Mouse (Mus musculus) Patski (cell line): ENCODE data around the gene Rps6kc1. TPM values are rescaled to one million over a fixed set of nuclear protein-coding genes. Genes with fewer than 3 reads are reported as not detected.

Experiments
- ATAC-seq: fragments of 100-300 bp; one replicate; pipeline ENCODE4 v1.8.0; 2021
- CTCF ChIA-PET: fragments of 350-600 bp; sonication (Branson Sonifier 250); formaldehyde crosslinking; loops from one replicate; lab custom pipeline; 2022; ENCODE audit warnings: inconsistent platforms; lab: Charles Lee
- POLR2A ChIA-PET: fragments of 350-600 bp; sonication (Branson Sonifier 250); formaldehyde crosslinking; loops from one replicate; lab custom pipeline; 2022; ENCODE audit warnings: antibody characterized with exemption, inconsistent platforms; lab: Charles Lee
- DNase-seq: peaks from one replicate; pipeline ENCODE4 v3.0.0-alpha.2; 2011; ENCODE audit warnings: low read depth, low spot score
- H3K27me3 ChIP-seq: fragments of 371-371 bp; one replicate; pipeline ENCODE4 v1.5.1; 2021
- CTCF ChIP-seq: fragments of 100-300 bp; IDR thresholded peaks from one replicate; pipeline ENCODE4 v1.5.1; 2021
- in situ Hi-C: fragments of 300-500 bp; cut with MboI; formaldehyde crosslinking; loops from 3 replicates; pipeline ENCODE4 v1.11.1; 2018; ENCODE audit warnings: low pct_unique_long_range_greater_than_20kb, mixed read lengths
- polyA plus RNA-seq: library from polyadenylated mRNA; unstranded; gene quantifications from one replicate; pipeline ENCODE4 v1.2.3, GENCODE M21; 2021

The Rps6kc1 gene
- polyA plus RNA-seq, 1 experiment from 2014 or later, result 16.5 TPM

DNA sequence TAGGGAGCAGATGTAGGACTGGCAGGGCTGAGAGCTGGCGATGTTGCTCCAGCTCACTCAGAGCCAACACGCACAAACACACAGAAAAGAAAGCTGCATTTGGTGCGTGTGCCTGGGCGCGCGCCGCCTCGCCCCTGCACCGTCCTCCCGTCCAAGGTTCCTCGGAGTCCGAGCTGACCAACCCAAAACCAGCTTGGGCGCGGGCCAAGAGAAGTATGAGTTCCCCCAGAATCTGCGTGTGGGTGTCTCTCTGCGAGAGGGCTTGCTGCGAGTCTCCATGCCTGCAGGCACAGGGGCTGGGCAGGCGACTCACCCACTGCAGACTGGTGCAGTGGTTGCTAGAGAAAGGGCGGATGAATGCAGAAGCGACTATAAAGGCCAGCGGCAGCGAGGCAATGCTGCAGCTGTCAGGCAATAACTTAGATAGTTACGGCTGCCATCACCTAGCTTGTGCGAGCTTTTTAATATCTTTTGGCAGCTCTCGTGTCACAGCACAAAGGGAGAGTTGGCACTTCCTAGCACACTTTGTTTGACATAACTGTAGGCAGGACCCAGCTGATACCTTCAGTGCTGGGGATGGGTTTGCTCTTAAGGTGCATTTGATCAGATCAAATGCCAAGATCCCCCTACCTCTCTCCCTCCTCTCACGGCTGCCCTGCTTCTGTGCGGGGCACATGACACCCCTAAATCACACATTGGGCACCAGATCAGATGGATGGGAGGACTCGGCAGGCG is 220.9 kb downstream of the Rps6kc1 start:
- DNase-seq (no peak), ATAC-seq (no peak)
- ChIA-PET POLR2A (no interaction called here), CTCF (no interaction called here)
- peaks cover 30% of the 10 kb centered on the region for H3K27me3 ChIP-seq
- TF ChIP-seq CTCF, result no peak
- in situ Hi-C loops, result no loop called here

DNA sequence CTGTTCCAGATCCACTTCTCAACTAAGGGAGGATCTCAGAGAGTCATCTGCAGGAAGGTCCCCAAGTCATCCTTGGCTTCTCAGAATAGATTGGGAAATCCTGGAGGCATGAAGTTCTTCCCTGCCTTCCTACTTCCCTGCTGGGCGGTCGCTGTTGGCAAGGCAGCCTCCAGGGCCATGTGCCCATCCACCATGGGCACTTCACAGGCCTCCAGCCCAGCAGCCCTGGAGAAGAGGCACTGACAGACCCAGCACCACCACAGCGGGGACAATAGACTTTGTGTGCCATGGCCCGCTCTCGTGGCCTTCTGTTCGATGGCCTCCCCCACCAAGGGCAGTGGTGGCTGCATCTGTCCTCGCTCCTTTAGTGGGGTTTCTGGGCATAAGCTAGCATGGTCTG is 228.5 kb downstream of the Rps6kc1 start:
- CTCF ChIA-PET, result no interaction called here
- ATAC-seq (no peak), DNase-seq (no peak)
- no peak for TF ChIP-seq CTCF
- POLR2A ChIA-PET, result no interaction called here
- in situ Hi-C loops, result no loop called here
- peaks cover 30% of the 10 kb centered on the region for H3K27me3 ChIP-seq

DNA sequence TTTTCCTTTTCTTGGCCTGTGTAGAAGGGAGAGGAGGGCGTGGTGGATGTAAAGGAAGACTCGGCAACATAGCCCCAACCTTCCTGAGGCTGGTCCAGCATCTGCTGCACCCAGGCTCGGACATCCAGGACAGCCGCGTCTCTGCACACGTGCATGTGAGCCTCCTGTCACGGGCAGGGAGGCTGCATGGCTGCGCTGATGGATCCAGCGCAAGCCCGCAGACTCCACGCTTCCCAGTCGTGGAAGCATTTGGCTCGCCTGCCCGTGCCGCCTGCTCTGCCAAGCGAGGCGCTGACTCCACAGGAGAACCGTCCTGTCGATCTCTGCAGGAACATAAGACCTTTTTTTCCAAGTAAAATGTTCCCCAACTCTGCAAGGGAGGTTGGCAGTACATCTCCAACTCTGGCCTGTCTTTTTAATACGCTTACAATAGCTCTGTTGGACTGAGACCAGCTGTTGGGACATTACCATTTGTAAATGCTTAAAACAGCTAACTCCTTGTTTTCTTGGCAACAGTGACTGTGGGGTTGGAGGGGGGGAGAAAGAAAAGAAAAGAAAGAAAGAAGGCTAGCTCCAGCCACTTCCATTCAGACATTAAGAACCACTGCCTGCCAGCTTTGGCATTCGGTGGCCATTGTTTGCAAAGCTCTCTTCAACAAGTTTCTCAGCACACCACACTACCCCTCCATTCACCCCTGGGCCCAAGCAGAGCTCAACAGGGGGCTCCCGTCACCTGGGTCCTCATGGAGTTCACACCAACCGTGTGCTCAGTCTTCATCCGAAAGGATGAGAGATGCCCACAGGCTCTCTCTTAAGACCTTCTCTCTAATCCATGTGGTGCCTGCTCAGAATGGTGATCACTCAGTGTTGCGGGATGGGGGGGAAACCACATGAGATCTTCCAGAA is 229.3 kb downstream of the Rps6kc1 start:
- POLR2A ChIA-PET, result no interaction called here
- in situ Hi-C loops, result no loop called here

DNA sequence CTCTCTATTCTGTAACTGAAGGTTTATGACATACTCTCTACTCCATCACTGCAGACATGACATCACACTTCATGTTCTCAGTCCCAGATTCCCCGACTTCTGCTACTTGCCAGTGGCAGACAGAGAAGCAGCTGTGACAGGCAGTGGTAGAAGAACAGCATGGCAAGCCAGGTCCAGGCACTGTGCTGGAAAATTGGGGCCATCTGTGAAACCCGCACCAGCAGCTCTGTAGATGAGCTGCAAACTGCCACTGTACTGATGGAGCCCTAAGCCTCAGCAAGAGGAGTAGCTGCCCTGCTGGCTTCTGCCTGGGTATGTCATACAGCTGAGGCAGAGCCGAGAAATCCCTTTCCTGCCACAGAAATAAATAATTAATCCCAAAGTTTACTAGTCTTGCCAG is 236.1 kb downstream of the Rps6kc1 start:
- no peak for DNase-seq
- ATAC-seq, result no peak
- peaks cover 8% of the 10 kb centered on the region for H3K27me3 ChIP-seq
- CTCF ChIA-PET, result no interaction called here
- no peak for TF ChIP-seq CTCF
- in situ Hi-C loops, result no loop called here
- POLR2A ChIA-PET, result no interaction called here

More for the DNA sequence above, 229.3 kb downstream of the Rps6kc1 start:
- CTCF ChIA-PET, result no interaction called here
- no peak for TF ChIP-seq CTCF
- ATAC-seq, result no peak
- peaks cover 34% of the 10 kb centered on the region for H3K27me3 ChIP-seq
- DNase-seq, result no peak

DNA sequence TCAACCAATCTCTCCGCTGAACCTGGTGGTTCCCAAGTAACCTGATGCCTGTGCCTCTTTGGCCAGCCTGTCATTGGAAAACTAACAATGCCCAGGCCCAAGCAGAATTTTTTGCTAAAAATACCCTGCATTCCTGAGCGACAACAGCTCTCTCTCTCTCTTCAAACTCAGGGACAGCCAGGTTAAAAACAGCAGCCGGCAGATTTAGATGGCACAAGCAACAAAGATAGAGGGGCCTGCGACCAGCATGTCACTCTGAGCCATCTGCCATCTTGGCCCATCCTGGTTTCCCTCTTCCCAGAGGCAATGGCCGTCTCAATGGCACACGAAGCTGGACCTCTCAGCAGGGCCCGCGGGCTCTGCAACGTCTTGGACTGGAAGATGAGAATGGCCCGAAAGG is 242.5 kb downstream of the Rps6kc1 start:
- H3K27me3 ChIP-seq, result peaks cover 21% of the 10 kb centered on the region
- TF ChIP-seq CTCF, result no peak
- ChIA-PET CTCF (no interaction called here), POLR2A (no interaction called here)
- ATAC-seq, result no peak
- in situ Hi-C loops, result no loop called here
- DNase-seq, result no peak

DNA sequence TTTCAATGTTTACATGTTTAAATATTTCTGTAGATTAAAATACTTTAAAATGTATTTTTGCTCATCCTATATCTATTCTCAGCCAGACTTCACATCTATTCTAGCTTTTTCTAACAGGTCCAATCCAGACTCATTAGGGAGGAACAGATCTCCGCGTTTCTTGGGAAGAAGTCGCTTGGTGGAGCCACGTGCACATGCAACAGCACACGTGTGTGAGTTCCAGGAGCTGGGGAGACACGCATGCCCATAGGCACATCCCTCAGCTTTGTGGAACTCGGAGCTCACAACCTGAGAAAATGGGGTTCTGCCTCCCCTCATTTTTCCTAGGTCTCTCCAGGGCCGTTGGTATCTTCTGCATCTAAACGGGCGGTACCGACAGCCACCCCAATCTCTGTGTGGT is 243.7 kb downstream of the Rps6kc1 start:
- POLR2A ChIA-PET, result no interaction called here
- peaks cover 22% of the 10 kb centered on the region for H3K27me3 ChIP-seq
- TF ChIP-seq CTCF, result no peak
- no peak for ATAC-seq
- DNase-seq, result no peak
- CTCF ChIA-PET, result no interaction called here
- in situ Hi-C loops, result no loop called here

DNA sequence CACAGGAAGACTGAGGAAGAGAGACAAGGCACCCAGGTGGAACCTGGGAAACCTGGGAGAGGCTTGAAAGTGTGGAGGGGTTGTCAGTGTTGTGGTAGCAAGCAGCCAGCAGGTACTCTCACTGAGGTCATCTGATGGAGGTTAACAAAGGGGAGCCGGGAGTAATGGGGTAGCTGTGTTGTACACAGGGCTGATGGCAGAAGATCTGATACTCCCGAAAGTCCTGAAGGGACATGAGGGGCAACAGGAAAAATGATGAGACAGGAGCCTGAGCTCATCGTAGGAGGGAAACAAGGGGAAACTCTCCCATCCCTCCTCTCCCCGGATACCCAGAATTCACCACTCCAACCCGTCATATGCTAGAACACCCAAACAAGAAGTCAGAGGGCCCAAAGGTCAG is 244.2 kb downstream of the Rps6kc1 start:
- ChIA-PET CTCF (no interaction called here), POLR2A (no interaction called here)
- H3K27me3 ChIP-seq, result peaks cover 23% of the 10 kb centered on the region
- ATAC-seq (no peak), DNase-seq (no peak)
- in situ Hi-C loops, result no loop called here
- TF ChIP-seq CTCF, result no peak

DNA sequence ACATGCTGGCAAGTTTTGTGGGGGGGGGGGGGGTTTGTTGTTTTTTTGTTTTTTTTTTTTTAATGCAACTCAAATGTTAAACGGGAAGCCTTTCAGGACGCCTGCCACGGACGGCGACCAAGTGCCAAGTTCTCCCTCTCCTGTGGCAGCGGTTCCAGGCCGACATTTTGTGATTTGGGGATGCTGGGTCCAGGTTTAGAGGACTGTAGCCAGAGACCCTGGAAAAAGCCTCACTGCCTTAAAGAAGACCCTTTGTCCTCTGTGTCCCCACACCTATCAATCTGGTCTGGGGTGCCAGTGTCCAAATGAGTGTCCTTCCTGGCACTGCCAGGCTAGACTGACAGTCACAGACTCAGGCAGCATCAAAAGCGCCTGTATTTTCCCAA is 246.1 kb downstream of the Rps6kc1 start:
- in situ Hi-C loops, result no loop called here
- POLR2A ChIA-PET, result no interaction called here
- no peak for TF ChIP-seq CTCF

DNA sequence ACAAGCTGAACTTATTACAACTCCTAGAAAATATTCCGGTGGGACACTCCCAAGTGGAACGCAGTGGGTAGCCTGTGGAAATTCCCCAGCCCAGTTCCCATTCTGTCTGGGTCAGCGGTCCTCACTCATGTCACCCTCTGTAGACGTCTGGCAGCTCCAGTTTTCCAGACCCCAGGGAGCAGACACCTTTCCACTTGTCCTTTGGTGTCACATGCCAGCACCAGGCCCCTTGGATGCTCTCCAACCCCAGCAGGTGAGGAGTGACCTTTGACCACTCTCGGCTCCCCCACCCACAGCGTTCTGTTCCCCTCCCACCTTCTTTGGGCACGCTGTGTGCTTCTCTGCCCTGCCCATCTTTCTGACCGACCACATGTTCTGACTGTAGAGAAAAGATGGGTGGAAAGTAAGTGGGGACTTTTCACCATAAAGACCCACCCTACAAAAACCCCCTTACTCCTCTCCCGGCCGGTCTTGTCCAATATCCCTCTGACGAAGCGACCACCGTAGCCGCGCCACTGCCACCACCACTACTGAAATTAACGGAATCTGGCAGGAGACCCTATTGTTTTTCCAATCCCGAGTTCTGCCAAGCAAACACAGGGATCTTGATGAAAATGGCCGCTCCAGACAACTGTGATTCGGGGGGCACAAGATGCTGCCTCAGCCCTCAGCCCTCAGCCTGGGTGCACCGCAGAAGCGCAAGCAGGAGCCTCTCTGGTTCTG is 246.6 kb downstream of the Rps6kc1 start:
- DNase-seq, result no peak
- ATAC-seq, result no peak
- CTCF ChIA-PET, result no interaction called here
- TF ChIP-seq CTCF, result no peak
- H3K27me3 ChIP-seq, result peaks cover 38% of the 10 kb centered on the region
- in situ Hi-C loops, result no loop called here
- POLR2A ChIA-PET, result no interaction called here

More for the DNA sequence above, 246.1 kb downstream of the Rps6kc1 start:
- ATAC-seq (no peak), DNase-seq (no peak)
- CTCF ChIA-PET, result no interaction called here
- H3K27me3 ChIP-seq, result peaks cover 37% of the 10 kb centered on the region

DNA sequence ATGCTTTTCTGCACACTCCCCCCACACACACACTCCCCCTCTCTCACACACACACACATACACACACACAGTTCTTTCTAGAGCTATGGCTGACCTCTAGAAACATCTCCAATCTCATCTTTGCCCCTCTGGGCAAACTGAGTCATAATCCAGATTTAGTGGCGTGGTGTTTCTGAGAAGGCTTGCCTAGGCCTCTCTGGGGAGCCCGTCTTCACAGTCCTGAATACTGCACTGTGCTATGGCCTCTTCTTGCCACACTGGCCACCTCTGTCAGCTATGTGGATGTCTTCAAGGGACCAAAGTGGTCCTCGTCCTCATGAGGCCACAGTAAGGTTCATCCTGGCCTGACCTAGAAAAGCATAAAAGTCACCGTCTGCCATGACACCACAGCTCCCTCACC is 247.6 kb downstream of the Rps6kc1 start:
- H3K27me3 ChIP-seq, result peaks cover 32% of the 10 kb centered on the region
- ChIA-PET CTCF (no interaction called here), POLR2A (no interaction called here)
- in situ Hi-C loops, result no loop called here
- ATAC-seq (no peak), DNase-seq (no peak)
- no peak for TF ChIP-seq CTCF
